Mouse (Mus musculus): Measurements from ENCODE around the gene Nhlh2. TPM values are rescaled to one million over a fixed set of nuclear protein-coding genes. Genes with fewer than 3 reads are reported as not detected.

The Nhlh2 gene
- polyA plus RNA-seq, 1 experiment, result not detected

GRCm38 (mm10) chr3:101990136-101990535, 19.7 kb upstream of the Nhlh2 start:
- no peak for TF ChIP-seq POLR2A (IDR thresholded peaks at IDR 0.05; ENCODE audit: low read depth, low read length)
- no peak for TF ChIP-seq CTCF (IDR thresholded peaks at IDR 0.05; ENCODE audit: borderline replicate concordance, insufficient read depth, low read length)
- no peak overlapping the region for H3K27ac ChIP-seq (ENCODE audit: insufficient read depth, low read length)
- H3K4me1 ChIP-seq (ENCODE audit: control insufficient read depth, insufficient read depth, low read length), result no peaks in the 10 kb centered on the region
- no peak overlapping the region for H3K4me3 ChIP-seq (ENCODE audit: insufficient read depth, low read length)

GRCm38 (mm10) chr3:101990995-101991516, 18.8 kb upstream of the Nhlh2 start:
- H3K27ac ChIP-seq (ENCODE audit: insufficient read depth, low read length), result no peak overlapping the region
- no peaks in the 10 kb centered on the region for H3K4me1 ChIP-seq (ENCODE audit: control insufficient read depth, insufficient read depth, low read length)
- TF ChIP-seq POLR2A (IDR thresholded peaks at IDR 0.05; ENCODE audit: low read depth, low read length) (no peak), CTCF (IDR thresholded peaks at IDR 0.05; ENCODE audit: borderline replicate concordance, insufficient read depth, low read length) (no peak)
- H3K4me3 ChIP-seq (ENCODE audit: insufficient read depth, low read length), result no peak overlapping the region

DNA sequence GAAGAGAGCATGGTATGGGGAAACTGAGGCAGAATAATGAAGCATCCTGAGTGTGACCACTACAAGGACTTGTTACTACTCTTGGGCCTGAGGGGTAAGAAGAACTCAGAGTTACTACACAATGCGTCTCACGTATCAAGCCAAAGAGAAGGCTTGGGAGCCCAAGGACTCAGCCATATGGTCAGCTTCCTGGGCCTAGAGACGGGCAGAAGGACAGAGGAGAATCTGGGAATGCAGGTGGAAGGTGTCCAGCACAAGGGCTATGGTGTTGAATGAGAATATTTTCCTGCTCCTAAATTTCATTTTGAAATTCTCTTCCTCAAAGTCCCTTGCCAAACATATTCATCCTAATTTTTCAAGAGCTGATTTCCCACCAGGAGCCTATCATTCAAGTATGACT, 12.0 kb upstream of the Nhlh2 start:
- H3K4me3 ChIP-seq (ENCODE audit: insufficient read depth, low read length), result no peak overlapping the region
- H3K4me1 ChIP-seq (ENCODE audit: control insufficient read depth, insufficient read depth, low read length), result no peaks in the 10 kb centered on the region
- no peak for TF ChIP-seq POLR2A (IDR thresholded peaks at IDR 0.05; ENCODE audit: low read depth, low read length)
- TF ChIP-seq CTCF (IDR thresholded peaks at IDR 0.05; ENCODE audit: borderline replicate concordance, insufficient read depth, low read length), result no peak
- H3K27ac ChIP-seq (ENCODE audit: insufficient read depth, low read length), result no peak overlapping the region

- no peak overlapping the region for H3K27ac ChIP-seq (ENCODE audit: insufficient read depth, low read length)
- H3K4me3 ChIP-seq (ENCODE audit: insufficient read depth, low read length), result no peak overlapping the region
- no peak for TF ChIP-seq POLR2A (IDR thresholded peaks at IDR 0.05; ENCODE audit: low read depth, low read length)
- no peak for TF ChIP-seq CTCF (IDR thresholded peaks at IDR 0.05; ENCODE audit: borderline replicate concordance, insufficient read depth, low read length)
- no peaks in the 10 kb centered on the region for H3K4me1 ChIP-seq (ENCODE audit: control insufficient read depth, insufficient read depth, low read length)
These were observed 923 bp downstream of the Nhlh2 start for GRCm38 (mm10) chr3:102010681-102011317.

DNA sequence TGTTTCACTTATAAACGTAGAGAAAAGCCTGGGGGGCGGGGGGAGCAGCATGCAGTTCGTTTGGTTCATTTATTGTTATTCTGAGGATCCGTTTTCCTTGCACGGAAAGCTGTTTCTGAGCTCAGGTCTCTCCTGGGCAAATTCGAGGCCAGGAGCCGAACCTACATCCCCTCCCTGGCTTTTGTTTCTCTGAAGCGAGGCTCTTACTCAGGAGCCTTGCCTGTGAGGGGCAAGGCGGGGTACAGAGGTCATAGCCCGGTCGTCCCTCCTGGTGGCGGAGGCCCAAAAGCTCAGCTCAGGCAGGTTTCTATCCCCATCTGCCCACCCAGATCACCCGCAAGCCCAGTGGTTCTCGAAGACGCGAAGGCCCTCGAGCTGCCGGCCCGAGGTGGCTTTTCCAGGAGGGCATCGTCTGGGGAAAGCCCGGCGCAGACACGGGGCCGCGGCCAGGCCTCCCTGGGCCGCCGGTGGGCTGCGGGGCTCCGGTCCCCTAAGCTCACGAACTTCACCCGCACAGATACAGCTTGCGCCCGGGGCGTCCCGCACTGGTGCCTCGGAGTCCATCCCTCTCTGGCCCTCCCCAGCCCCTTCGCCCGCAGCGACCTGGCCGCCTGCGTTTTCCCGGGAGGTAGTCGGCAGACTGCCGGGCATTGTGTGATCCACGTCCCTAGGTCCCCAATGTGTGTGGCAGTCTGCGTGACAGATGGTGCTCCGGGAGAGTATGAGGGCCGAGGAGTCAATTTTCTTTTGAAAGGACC, 1.6 kb downstream of the Nhlh2 start:
- Histone ChIP-seq H3K4me1 (ENCODE audit: control insufficient read depth, insufficient read depth, low read length) (no peaks in the 10 kb centered on the region), H3K4me3 (ENCODE audit: insufficient read depth, low read length) (no peak overlapping the region), H3K27ac (ENCODE audit: insufficient read depth, low read length) (no peak overlapping the region)
- TF ChIP-seq POLR2A (IDR thresholded peaks at IDR 0.05; ENCODE audit: low read depth, low read length) (no peak), CTCF (IDR thresholded peaks at IDR 0.05; ENCODE audit: borderline replicate concordance, insufficient read depth, low read length) (no peak)

DNA sequence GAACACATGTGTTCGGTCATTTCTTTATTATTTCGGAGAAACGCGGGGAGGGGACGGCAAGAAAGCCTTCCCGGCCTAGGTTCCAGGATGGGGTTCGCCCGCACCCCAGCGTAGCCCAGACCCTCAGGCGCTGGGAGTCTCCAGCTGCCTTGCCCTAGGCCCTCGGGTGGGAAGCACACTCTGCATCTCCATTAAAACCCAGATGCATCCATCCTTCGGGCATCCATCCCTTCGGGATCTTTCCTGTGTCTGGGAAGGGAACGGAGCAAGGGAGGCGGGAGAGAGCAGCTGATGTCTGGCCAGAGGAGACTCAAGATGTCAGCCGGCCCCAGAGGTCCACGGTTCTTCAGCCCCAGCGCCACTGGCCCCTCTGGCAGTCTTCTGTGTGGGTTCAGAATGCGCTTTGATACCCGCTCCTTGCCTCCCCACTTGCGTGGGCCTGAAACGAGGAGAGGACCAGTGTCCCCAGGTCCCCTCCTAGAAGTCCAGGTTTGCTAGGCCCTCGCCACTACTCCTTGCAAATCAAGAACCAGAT, 2.3 kb downstream of the Nhlh2 start:
- Histone ChIP-seq H3K4me1 (ENCODE audit: control insufficient read depth, insufficient read depth, low read length) (no peaks in the 10 kb centered on the region), H3K4me3 (ENCODE audit: insufficient read depth, low read length) (no peak overlapping the region), H3K27ac (ENCODE audit: insufficient read depth, low read length) (no peak overlapping the region)
- TF ChIP-seq POLR2A (IDR thresholded peaks at IDR 0.05; ENCODE audit: low read depth, low read length) (no peak), CTCF (IDR thresholded peaks at IDR 0.05; ENCODE audit: borderline replicate concordance, insufficient read depth, low read length) (no peak)

GRCm38 (mm10) chr3:102012611-102013211, 2.8 kb downstream of the Nhlh2 start:
- Histone ChIP-seq H3K4me1 (ENCODE audit: control insufficient read depth, insufficient read depth, low read length) (no peaks in the 10 kb centered on the region), H3K27ac (ENCODE audit: insufficient read depth, low read length) (no peak overlapping the region), H3K4me3 (ENCODE audit: insufficient read depth, low read length) (no peak overlapping the region)
- no peak for TF ChIP-seq CTCF (IDR thresholded peaks at IDR 0.05; ENCODE audit: borderline replicate concordance, insufficient read depth, low read length)
- no peak for TF ChIP-seq POLR2A (IDR thresholded peaks at IDR 0.05; ENCODE audit: low read depth, low read length)

GRCm38 (mm10) chr3:102020604-102021003, 10.7 kb downstream of the Nhlh2 start:
- Histone ChIP-seq H3K4me3 (ENCODE audit: insufficient read depth, low read length) (no peak overlapping the region), H3K27ac (ENCODE audit: insufficient read depth, low read length) (no peak overlapping the region), H3K4me1 (ENCODE audit: control insufficient read depth, insufficient read depth, low read length) (no peaks in the 10 kb centered on the region)
- TF ChIP-seq POLR2A (IDR thresholded peaks at IDR 0.05; ENCODE audit: low read depth, low read length) (no peak), CTCF (IDR thresholded peaks at IDR 0.05; ENCODE audit: borderline replicate concordance, insufficient read depth, low read length) (no peak)

DNA sequence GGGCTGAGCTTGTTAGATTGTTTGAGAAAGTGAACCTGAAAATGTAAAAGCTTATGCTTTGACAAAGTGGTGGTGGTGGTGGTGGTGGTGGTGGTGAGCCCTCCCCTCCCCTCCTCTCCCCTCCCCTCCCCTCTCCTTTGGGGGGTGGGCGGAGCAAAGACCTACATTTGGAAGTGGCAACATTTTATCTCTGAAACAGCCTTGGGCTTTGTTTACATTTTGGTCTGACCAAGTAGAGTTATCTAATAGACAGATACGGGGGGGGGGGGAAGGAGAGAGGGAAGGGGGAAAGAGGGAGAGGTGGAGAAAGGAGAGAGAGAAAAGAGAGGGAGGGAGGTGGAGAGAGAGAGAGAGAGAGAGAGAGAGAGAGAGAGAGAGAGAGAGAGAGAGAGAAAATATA, 12.8 kb downstream of the Nhlh2 start:
- Histone ChIP-seq H3K4me1 (ENCODE audit: control insufficient read depth, insufficient read depth, low read length) (no peaks in the 10 kb centered on the region), H3K27ac (ENCODE audit: insufficient read depth, low read length) (no peak overlapping the region), H3K4me3 (ENCODE audit: insufficient read depth, low read length) (no peak overlapping the region)
- TF ChIP-seq POLR2A (IDR thresholded peaks at IDR 0.05; ENCODE audit: low read depth, low read length), result no peak
- no peak for TF ChIP-seq CTCF (IDR thresholded peaks at IDR 0.05; ENCODE audit: borderline replicate concordance, insufficient read depth, low read length)

All from embryonic fibroblast, embryonic 13.5 days (primary cell).